Mouse (Mus musculus) forebrain, embryonic 10.5 days (tissue): ENCODE data around the gene Arid4b. TPM values are rescaled to one million over a fixed set of nuclear protein-coding genes. Genes with fewer than 3 reads are reported as not detected.

Experiments
- DNase-seq: peaks from one replicate; pipeline ENCODE4 v3.0.0-alpha.2; 2017; ENCODE audit warnings: low spot score; ENCODE audit errors: extremely low spot score
- H3K27ac ChIP-seq: fragments of 300-500 bp; sonication (generic); 2 replicates; pipeline ENCODE4 v1.5.1; 2016; ENCODE audit warnings: mild to moderate bottlenecking
- H3K27me3 ChIP-seq: fragments of 300-500 bp; sonication (generic); 2 replicates; pipeline ENCODE4 v1.6.1; 2016; ENCODE audit warnings: mild to moderate bottlenecking; ENCODE audit not compliant: poor library complexity, severe bottlenecking
- H3K36me3 ChIP-seq: fragments of 300-500 bp; sonication (generic); replicated peaks from 2 replicates; pipeline ENCODE4 v1.6.1; 2016; ENCODE audit warnings: mild to moderate bottlenecking, moderate library complexity
- H3K4me1 ChIP-seq: fragments of 300-500 bp; sonication (generic); 2 replicates; pipeline ENCODE4 v1.6.1; 2016
- H3K4me3 ChIP-seq: fragments of 300-500 bp; sonication (generic); 2 replicates; pipeline ENCODE4 v1.5.1; 2016; ENCODE audit warnings: mild to moderate bottlenecking, moderate library complexity
- H3K9me3 ChIP-seq: fragments of 300-500 bp; sonication (generic); 2 replicates; pipeline ENCODE4 v1.6.1; 2016; ENCODE audit warnings: mild to moderate bottlenecking, moderate library complexity
- WGBS: fragments of 180-500 bp; shearing (Covaris S2); methylation state at CpG from one replicate; pipeline ENCODE4 v1.1.7; 2016; 5-methylcytosine and 5-hydroxymethylcytosine counted together
- polyA plus RNA-seq: library from polyadenylated mRNA; unstranded; fragments of >200 nt; fragmentation: Nextera tagmentation; extraction: Ambion mirVana; gene quantifications from 2 replicates; pipeline ENCODE4 v1.2.1, GENCODE M21; 2016

The Arid4b gene
- polyA plus RNA-seq, 1 experiment from 2014 or later = 67.2 TPM

DNA sequence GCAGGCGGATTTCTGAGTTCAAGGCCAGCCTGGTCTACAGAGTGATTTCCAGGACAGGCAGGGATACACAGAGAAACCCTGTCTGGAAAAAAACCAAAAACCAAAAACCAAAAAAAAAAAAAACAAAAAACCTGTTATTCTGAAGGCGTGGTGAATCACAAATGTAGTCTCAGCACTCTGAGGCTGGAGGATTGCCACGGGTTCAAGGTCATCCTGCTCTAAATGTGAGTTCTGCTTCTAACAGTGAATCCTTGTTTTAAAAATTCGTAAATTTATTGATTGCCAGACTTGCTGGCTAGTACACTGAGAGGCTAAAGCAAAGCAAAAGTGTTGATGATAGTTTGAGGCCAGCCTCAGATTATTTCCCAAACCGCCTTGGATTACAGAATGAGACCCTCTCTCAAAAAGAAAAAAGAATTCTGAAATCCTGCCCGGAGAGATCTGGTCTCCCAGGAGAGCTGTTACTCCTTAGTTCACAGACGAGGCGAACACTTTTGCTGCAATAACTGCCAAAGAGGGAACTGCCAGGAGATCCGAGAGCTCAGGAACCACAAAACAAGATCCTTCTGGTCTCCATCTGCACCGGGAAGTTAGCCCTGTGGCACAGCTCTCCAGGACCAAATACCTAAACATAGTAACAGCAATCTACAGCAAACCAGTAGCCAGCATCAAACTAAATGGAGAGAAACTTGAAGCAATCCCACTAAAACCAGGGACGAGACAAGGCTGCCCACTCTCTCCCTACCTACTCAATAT, 27.0 kb upstream of the Arid4b start:
- Histone ChIP-seq H3K9me3 (no peaks in the 10 kb centered on the region), H3K36me3 (peaks cover 9% of the 10 kb centered on the region), H3K27ac (no peak overlapping the region), H3K27me3 (no peaks in the 10 kb centered on the region), H3K4me1 (peaks cover 18% of the 10 kb centered on the region), H3K4me3 (no peak overlapping the region)
- 96% methylated on average over 11 of the region's 11 CpGs for WGBS
- no peak for DNase-seq

DNA sequence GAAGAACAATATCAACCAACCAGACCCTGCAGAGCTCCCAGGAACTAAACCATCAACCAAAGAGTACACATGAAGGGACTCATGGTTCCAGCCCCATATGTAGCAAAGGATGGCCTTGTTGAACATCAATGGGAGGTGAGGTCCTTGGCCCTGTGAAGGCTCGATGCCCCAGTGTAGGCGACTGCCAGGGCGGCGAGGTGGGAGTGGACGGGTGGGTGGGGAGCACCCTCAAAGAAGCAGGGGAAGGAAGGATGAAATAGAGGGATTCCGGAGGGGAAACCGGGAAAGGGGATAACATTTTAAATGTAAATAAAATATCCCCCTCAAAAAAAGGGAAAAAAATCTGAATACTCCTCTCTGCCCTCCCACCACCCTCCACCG, 24.1 kb upstream of the Arid4b start:
- H3K4me1 ChIP-seq = peaks cover 18% of the 10 kb centered on the region
- peak overlapping the region; percentile 97 for H3K27ac ChIP-seq
- 5% methylated on average over 8 of the region's 8 CpGs for WGBS
- peak overlapping the region; percentile 69 for H3K4me3 ChIP-seq
- DNase-seq = no peak
- no peaks in the 10 kb centered on the region for H3K27me3 ChIP-seq
- H3K36me3 ChIP-seq = peaks cover 9% of the 10 kb centered on the region
- H3K9me3 ChIP-seq = no peaks in the 10 kb centered on the region

GRCm38 (mm10) chr13:14039292-14039965, 23.6 kb upstream of the Arid4b start, which contains the start of gene Tbce:
Gene Tbce (minus strand): TSS chr13:14039638.
- H3K27me3 ChIP-seq = no peaks in the 10 kb centered on the region
- peak; percentile 88 for DNase-seq
- 1% methylated on average over 35 of the region's 35 CpGs for WGBS
- H3K27ac ChIP-seq = peak within 1 kb of the TSS; percentile 97
- H3K36me3 ChIP-seq = peaks cover 9% of the 10 kb centered on the region
- no peaks in the 10 kb centered on the region for H3K9me3 ChIP-seq
- peaks cover 18% of the 10 kb centered on the region for H3K4me1 ChIP-seq
- peak within 1 kb of the TSS; percentile 69 for H3K4me3 ChIP-seq

GRCm38 (mm10) chr13:14040186-14040585, 22.8 kb upstream of the Arid4b start:
- H3K4me1 ChIP-seq = peaks cover 18% of the 10 kb centered on the region
- WGBS = 70% methylated on average over 5 of the region's 5 CpGs
- H3K4me3 ChIP-seq = peak overlapping the region; percentile 69
- no peak for DNase-seq
- H3K9me3 ChIP-seq = no peaks in the 10 kb centered on the region
- H3K36me3 ChIP-seq = peaks cover 9% of the 10 kb centered on the region
- peak overlapping the region; percentile 97 for H3K27ac ChIP-seq
- H3K27me3 ChIP-seq = no peaks in the 10 kb centered on the region

DNA sequence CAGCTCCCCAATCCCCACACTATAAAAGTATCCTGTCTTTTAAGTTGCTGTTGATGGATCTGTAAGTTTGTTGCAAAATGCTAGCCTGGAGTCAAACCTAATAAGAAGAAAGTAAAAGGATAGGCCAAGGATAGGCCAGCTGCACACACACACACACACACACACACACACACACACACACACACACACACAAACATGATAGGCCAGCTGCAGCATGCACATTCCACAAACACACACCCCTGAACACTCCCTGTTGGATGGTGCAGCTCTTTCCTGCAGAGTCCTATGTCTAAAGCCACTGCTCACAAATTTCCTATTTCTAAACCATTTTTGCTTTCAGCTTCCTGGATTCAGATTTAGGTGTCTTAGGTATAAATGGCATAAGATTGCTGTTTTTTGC, 19.2 kb upstream of the Arid4b start:
- Histone ChIP-seq H3K27ac (no peak overlapping the region), H3K4me3 (no peak overlapping the region), H3K9me3 (no peaks in the 10 kb centered on the region), H3K4me1 (peaks cover 10% of the 10 kb centered on the region), H3K36me3 (peaks cover 25% of the 10 kb centered on the region), H3K27me3 (no peaks in the 10 kb centered on the region)
- no peak for DNase-seq

DNA sequence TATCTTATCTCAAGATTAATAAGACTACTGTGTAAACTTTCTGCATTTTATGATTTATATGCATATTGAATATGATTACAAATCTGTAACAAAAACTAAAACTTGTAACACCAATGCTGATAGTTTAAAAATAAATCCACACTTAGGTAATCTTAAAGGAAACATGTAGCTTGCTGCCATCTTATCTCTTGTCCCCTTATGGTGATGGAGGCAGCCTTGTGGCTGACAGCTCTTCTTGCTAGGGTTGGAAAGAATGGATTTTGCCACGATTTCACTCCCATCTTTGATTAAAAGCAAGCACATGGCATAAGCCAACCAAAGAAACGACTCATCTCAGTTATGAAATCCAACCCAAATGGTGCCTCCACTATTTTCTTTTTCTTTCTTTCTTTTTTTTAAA, 18.5 kb upstream of the Arid4b start:
- Histone ChIP-seq H3K9me3 (no peaks in the 10 kb centered on the region), H3K27ac (no peak overlapping the region), H3K4me1 (peaks cover 8% of the 10 kb centered on the region), H3K36me3 (peaks cover 32% of the 10 kb centered on the region), H3K27me3 (no peaks in the 10 kb centered on the region), H3K4me3 (no peak overlapping the region)
- WGBS = 81% methylated on average over 2 of the region's 2 CpGs
- no peak for DNase-seq

DNA sequence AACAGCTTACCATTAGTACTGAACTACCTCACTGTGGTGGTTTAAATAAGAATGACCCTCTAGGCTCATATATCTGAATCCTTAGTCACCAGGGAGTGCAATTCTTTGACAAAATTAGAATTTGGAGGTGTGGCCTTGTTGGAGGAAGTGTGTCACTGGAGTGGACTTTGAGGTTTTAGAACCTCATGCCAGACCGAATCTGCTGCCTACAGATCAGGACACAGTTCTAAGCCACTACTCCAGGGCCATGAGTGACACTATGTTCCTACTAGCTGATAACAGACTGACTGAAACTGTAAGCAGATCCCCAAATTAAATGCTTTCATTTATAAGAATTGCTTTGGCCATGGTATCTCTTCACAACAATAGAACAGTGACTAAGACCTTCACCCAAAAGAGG, 13.2 kb upstream of the Arid4b start:
- no peaks in the 10 kb centered on the region for H3K4me1 ChIP-seq
- no peaks in the 10 kb centered on the region for H3K27me3 ChIP-seq
- no peak overlapping the region for H3K4me3 ChIP-seq
- 92% methylated on average over 1 of the region's 1 CpGs for WGBS
- no peak overlapping the region for H3K27ac ChIP-seq
- peaks cover 85% of the 10 kb centered on the region for H3K36me3 ChIP-seq
- no peaks in the 10 kb centered on the region; the same call in 1 of the 2 replicates for H3K9me3 ChIP-seq
- no peak for DNase-seq

DNA sequence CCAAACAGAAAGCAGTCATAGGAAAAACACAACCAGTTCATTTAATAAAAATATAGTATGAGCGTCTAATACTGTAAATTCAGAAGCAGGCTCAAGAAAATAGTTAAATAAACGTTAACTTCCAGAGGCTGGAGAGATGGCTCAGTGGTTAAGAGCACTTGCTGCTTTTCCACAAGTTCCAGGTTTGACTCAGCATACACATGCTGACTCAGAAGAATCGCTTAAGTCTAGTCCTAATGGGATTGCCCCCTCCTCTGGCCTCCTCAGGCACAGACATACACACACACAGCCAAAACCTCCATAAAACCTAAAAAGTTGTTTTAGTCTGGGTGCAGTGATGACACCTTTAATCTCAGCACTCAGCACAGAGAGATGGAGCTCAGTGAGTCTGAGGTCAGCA, 6.2 kb upstream of the Arid4b start:
- Histone ChIP-seq H3K27me3 (no peaks in the 10 kb centered on the region), H3K9me3 (no peaks in the 10 kb centered on the region; the same call in 1 of the 2 replicates), H3K4me1 (peaks cover 3% of the 10 kb centered on the region), H3K27ac (no peak overlapping the region), H3K36me3 (peaks cover 77% of the 10 kb centered on the region), H3K4me3 (no peak overlapping the region)
- no peak for DNase-seq
- 89% methylated on average over 3 of the region's 3 CpGs for WGBS

GRCm38 (mm10) chr13:14059582-14059981, 3.5 kb upstream of the Arid4b start:
- DNase-seq = no peak
- H3K27ac ChIP-seq = no peak overlapping the region
- peaks cover 49% of the 10 kb centered on the region for H3K36me3 ChIP-seq
- peaks cover 10% of the 10 kb centered on the region for H3K4me1 ChIP-seq
- H3K4me3 ChIP-seq = no peak overlapping the region
- H3K27me3 ChIP-seq = no peaks in the 10 kb centered on the region
- H3K9me3 ChIP-seq = no peaks in the 10 kb centered on the region

GRCm38 (mm10) chr13:14062209-14063012, 621 bp upstream of the Arid4b start:
- peaks cover 35% of the 10 kb centered on the region for H3K36me3 ChIP-seq
- 6% methylated on average over 11 of the region's 11 CpGs for WGBS
- H3K27me3 ChIP-seq = no peaks in the 10 kb centered on the region
- peak overlapping the region; percentile 99 for H3K4me3 ChIP-seq
- no peak for DNase-seq
- peaks cover 28% of the 10 kb centered on the region for H3K4me1 ChIP-seq
- H3K27ac ChIP-seq = peak overlapping the region; percentile 97
- no peaks in the 10 kb centered on the region for H3K9me3 ChIP-seq

DNA sequence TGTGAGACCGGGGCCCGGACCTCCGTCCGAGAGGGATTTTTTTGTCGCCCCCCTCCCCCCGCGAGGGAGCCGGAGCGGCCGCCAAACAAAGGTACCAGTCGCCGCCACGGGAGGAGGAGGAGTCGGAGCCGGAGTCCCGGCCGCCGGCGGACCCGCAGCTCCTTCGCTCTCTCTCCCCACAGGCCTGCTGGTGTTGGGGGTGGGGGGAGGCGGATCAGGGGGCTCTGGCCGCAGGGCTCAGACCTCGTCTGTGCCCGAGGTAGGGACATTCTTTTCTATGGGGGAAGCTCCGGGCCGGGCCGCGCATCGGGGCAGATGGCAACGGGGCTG, 875 bp downstream of the Arid4b start:
- Histone ChIP-seq H3K27me3 (no peaks in the 10 kb centered on the region), H3K4me3 (peak overlapping the region; percentile 99), H3K4me1 (peaks cover 28% of the 10 kb centered on the region), H3K27ac (peak overlapping the region; percentile 97), H3K9me3 (no peaks in the 10 kb centered on the region), H3K36me3 (peaks cover 46% of the 10 kb centered on the region)
- 0% methylated on average over 28 of the region's 31 CpGs for WGBS
- DNase-seq = no peak

GRCm38 (mm10) chr13:14064341-14065027, 1.5 kb downstream of the Arid4b start:
- peaks cover 47% of the 10 kb centered on the region for H3K36me3 ChIP-seq
- H3K27me3 ChIP-seq = no peaks in the 10 kb centered on the region
- H3K27ac ChIP-seq = peak overlapping the region; percentile 97
- DNase-seq = peak; percentile 48
- peaks cover 28% of the 10 kb centered on the region for H3K4me1 ChIP-seq
- peak overlapping the region; percentile 99 for H3K4me3 ChIP-seq
- no peaks in the 10 kb centered on the region for H3K9me3 ChIP-seq
- under 1% methylated on average over 65 of the region's 65 CpGs for WGBS
